Mouse (Mus musculus) neural tube, embryonic 11.5 days (tissue): Measurements from ENCODE around the gene Ttc21a. TPM values are rescaled to one million over a fixed set of nuclear protein-coding genes. Genes with fewer than 3 reads are reported as not detected.
"Not testable (repeated sequence)": the region's sequence is repeated elsewhere in the genome, so short reads cannot be mapped to it uniquely, and the experiment has no call there.

Experiments used
- ATAC-seq: fragments of 200-750 bp; cut with Nextera tagmentation; 2 replicates; pipeline ENCODE4 v1.8.0; 2017; ENCODE audit warnings: moderate number of reproducible peaks, mild to moderate bottlenecking, moderate TSS enrichment, moderate library complexity; ENCODE audit not compliant: insufficient read depth, low FRiP score, low TSS enrichment
- DNase-seq: peaks from one replicate; pipeline ENCODE4 v3.0.0-alpha.2; 2015; ENCODE audit warnings: low spot score
- H3K27ac ChIP-seq: fragments of 300-500 bp; sonication (generic); 2 replicates; pipeline ENCODE4 v1.5.1; 2014; ENCODE audit warnings: low read depth, mild to moderate bottlenecking, low read length
- H3K27me3 ChIP-seq: fragments of 300-500 bp; sonication (generic); 2 replicates; pipeline ENCODE4 v1.6.1; 2014; ENCODE audit warnings: mild to moderate bottlenecking, low read length, mixed read lengths; ENCODE audit not compliant: control insufficient read depth, insufficient read depth
- H3K36me3 ChIP-seq: fragments of 300-500 bp; sonication (generic); 2 replicates; pipeline ENCODE4 v1.6.1; 2014; ENCODE audit warnings: mild to moderate bottlenecking, low read length, moderate library complexity, mixed read lengths; ENCODE audit not compliant: control insufficient read depth, insufficient read depth
- H3K4me1 ChIP-seq: fragments of 300-500 bp; sonication (generic); 2 replicates; pipeline ENCODE4 v1.6.1; 2014; ENCODE audit warnings: low read length, mixed read lengths; ENCODE audit not compliant: control insufficient read depth, insufficient read depth
- H3K4me2 ChIP-seq: fragments of 300-500 bp; sonication (generic); 2 replicates; pipeline ENCODE4 v1.6.1; 2014; ENCODE audit warnings: low read depth, mild to moderate bottlenecking, moderate library complexity
- H3K4me3 ChIP-seq: fragments of 300-500 bp; sonication (generic); 2 replicates; pipeline ENCODE4 v1.5.1; 2014; ENCODE audit warnings: low read depth, low read length
- H3K9ac ChIP-seq: fragments of 300-500 bp; sonication (generic); 2 replicates; pipeline ENCODE4 v1.6.1; 2014; ENCODE audit warnings: mild to moderate bottlenecking, low read length
- H3K9me3 ChIP-seq: fragments of 300-500 bp; sonication (generic); 2 replicates; pipeline ENCODE4 v1.6.1; 2016; ENCODE audit warnings: low read length; ENCODE audit not compliant: control insufficient read depth
- WGBS: fragments of 180-500 bp; shearing (Covaris S2); extraction: QIAGEN DNeasy Blood & Tissue Kit; methylation state at CpG from one replicate; pipeline ENCODE4 v1.1.7; 2014; 5-methylcytosine and 5-hydroxymethylcytosine counted together
- polyA plus RNA-seq: library from polyadenylated mRNA; unstranded; fragments of >200 nt; fragmentation: Nextera tagmentation; extraction: Ambion mirVana; gene quantifications from 2 replicates; pipeline ENCODE4 v1.2.1, GENCODE M21; 2014

Ttc21a gene
- polyA plus RNA-seq, 1 experiment from 2014 or later = 0.23 TPM

- ATAC-seq (no peak), DNase-seq (no peak)
- no peak overlapping the region for H3K4me2 ChIP-seq
- no peak overlapping the region for H3K9ac ChIP-seq
- no peaks in the 10 kb centered on the region for H3K27me3 ChIP-seq
- no peaks in the 10 kb centered on the region for H3K36me3 ChIP-seq
- H3K4me1 ChIP-seq = peaks cover 2% of the 10 kb centered on the region; the same call in 1 of the 2 replicates
- no peak overlapping the region for H3K4me3 ChIP-seq
- WGBS = 78% methylated on average over 3 of the region's 3 CpGs
- no peak overlapping the region for H3K27ac ChIP-seq
- no peaks in the 10 kb centered on the region for H3K9me3 ChIP-seq
Observed at GRCm38 (mm10) chr9:120005936-120006335, 68.5 kb downstream of the Ttc21a start.

- 93% methylated on average over 1 of the region's 1 CpGs for whole genome bisulfite sequencing
- no peak overlapping the region for H3K4me3 ChIP-seq
- H3K9ac ChIP-seq = no peak overlapping the region
- DNase-seq (no peak), ATAC-seq (no peak)
- no peak overlapping the region for H3K4me2 ChIP-seq
- peaks cover 2% of the 10 kb centered on the region; the same call in 1 of the 2 replicates for H3K4me1 ChIP-seq
- no peaks in the 10 kb centered on the region for H3K9me3 ChIP-seq
- no peak overlapping the region for H3K27ac ChIP-seq
- H3K27me3 ChIP-seq = no peaks in the 10 kb centered on the region
- no peaks in the 10 kb centered on the region for H3K36me3 ChIP-seq
Observed at GRCm38 (mm10) chr9:120007833-120008232, 70.4 kb downstream of the Ttc21a start.

DNA sequence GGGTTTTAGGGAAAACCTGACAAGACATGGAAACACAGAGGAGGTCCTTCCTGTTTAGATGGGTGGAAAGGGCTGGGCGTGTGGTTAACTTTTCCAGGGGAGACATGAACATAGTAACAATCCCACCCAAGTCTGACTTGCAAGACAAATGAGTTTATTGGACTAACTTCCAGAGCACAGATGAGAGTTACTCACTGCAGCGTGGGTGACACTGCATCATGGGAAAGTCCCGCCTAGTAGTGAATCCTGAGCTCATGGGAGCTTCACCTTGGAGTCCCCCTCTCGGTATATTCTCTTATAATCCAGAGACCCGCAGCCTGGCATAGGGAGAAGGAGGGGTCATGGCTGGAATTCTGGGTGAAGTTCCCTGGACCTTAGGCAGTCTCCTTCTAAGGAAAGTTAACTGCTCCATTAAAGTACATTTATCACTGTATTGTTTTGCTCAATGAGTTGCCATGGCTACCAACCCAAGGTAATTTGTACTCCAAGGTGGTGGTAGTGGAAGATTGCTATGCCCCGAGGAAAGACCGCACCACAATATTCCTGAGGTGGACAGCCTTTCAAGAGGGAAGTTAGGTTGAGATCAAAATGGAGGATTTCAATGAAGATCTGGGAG, 71.9 kb downstream of the Ttc21a start:
- Histone ChIP-seq H3K4me1 (peaks cover 2% of the 10 kb centered on the region; the same call in 1 of the 2 replicates), H3K36me3 (no peaks in the 10 kb centered on the region), H3K4me2 (no peak overlapping the region), H3K27ac (no peak overlapping the region), H3K4me3 (no peak overlapping the region), H3K27me3 (no peaks in the 10 kb centered on the region), H3K9me3 (no peaks in the 10 kb centered on the region), H3K9ac (no peak overlapping the region)
- no peak for DNase-seq
- WGBS = 73% methylated on average over 7 of the region's 7 CpGs
- no peak for ATAC-seq

DNA sequence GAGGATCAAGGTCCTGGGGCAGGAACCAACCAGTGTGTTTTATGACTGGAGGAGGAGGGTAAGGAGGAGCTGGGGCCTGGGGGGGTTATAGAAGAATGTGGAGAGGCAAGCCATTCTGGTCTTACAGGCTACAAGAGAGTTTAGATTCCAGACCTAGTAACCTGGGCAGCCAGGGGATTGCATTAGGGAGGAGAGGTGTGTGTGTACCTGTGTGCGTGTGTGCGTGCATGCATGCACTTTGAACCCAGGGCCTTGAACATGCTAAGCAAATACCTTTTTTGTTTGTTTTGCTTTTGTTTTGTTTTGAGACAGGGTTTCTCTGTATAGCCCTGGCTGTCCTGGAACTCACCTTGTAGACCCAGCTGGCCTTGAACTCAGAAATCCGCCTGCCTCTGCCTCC, 72.5 kb downstream of the Ttc21a start:
- Histone ChIP-seq H3K9me3 (no peaks in the 10 kb centered on the region), H3K27ac (no peak overlapping the region), H3K4me2 (no peak overlapping the region), H3K9ac (no peak overlapping the region), H3K4me1 (peaks cover 2% of the 10 kb centered on the region; the same call in 1 of the 2 replicates), H3K4me3 (no peak overlapping the region), H3K27me3 (no peaks in the 10 kb centered on the region), H3K36me3 (no peaks in the 10 kb centered on the region)
- 93% methylated on average over 3 of the region's 3 CpGs for WGBS
- DNase-seq (no peak), ATAC-seq (no peak)

DNA sequence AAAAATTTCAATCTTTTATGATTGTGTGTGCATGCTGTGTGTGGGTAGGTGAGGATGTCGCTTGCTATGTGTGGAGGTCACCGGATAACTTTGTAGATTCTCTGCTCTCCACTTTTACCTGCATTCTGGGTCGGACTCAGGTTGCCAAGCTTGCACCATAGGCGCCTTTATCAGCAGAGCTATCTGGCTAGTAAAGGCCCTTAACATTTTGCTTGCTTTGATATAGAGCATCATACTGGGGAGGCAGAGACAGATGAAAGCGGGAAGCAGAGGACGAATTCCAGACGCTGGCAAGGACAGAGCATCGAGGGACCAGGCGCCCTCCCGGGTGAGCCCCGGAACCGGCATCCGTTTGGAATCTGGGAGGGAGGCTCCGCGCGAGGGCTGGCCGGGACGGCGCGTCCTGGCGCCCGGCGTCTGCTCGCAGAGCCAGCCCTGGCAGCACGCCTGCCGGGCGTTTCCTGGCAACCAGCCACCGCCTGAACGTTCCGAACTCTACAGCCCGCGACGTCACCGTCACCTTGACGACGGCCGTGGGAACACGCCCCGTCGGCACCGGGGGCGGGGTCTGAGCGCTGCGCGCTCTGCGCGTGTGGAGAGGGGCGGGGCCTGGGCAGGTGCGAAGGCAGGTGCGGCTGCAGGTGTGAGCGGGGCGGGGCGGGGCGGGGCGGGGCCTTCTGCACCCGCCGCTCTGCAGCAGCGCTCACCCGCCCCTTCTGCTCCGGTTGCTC, 73.5 kb downstream of the Ttc21a start:
- WGBS = 2% methylated on average over 53 of the region's 60 CpGs
- Histone ChIP-seq H3K9ac (peak overlapping the region; percentile 24; the same call in 1 of the 2 replicates), H3K36me3 (no peaks in the 10 kb centered on the region), H3K4me1 (peaks cover 2% of the 10 kb centered on the region; the same call in 1 of the 2 replicates), H3K4me2 (peak overlapping the region; percentile 66), H3K27ac (no peak overlapping the region), H3K27me3 (no peaks in the 10 kb centered on the region), H3K9me3 (no peaks in the 10 kb centered on the region), H3K4me3 (peak overlapping the region; percentile 38)
- ATAC-seq (peak; percentile 94), DNase-seq (peak; percentile 95)

GRCm38 (mm10) chr9:120011533-120011932, 74.1 kb downstream of the Ttc21a start:
- H3K9me3 ChIP-seq = no peaks in the 10 kb centered on the region
- H3K9ac ChIP-seq = no peak overlapping the region; the same call in 1 of the 2 replicates
- peaks cover 2% of the 10 kb centered on the region; the same call in 1 of the 2 replicates for H3K4me1 ChIP-seq
- H3K27me3 ChIP-seq = no peaks in the 10 kb centered on the region
- no peaks in the 10 kb centered on the region for H3K36me3 ChIP-seq
- peak; percentile 74 for DNase-seq
- 2% methylated on average over 10 of the region's 10 CpGs for WGBS
- no peak overlapping the region for H3K27ac ChIP-seq
- peak overlapping the region; percentile 66 for H3K4me2 ChIP-seq
- ATAC-seq = peak; percentile 36
- H3K4me3 ChIP-seq = peak overlapping the region; percentile 38

DNA sequence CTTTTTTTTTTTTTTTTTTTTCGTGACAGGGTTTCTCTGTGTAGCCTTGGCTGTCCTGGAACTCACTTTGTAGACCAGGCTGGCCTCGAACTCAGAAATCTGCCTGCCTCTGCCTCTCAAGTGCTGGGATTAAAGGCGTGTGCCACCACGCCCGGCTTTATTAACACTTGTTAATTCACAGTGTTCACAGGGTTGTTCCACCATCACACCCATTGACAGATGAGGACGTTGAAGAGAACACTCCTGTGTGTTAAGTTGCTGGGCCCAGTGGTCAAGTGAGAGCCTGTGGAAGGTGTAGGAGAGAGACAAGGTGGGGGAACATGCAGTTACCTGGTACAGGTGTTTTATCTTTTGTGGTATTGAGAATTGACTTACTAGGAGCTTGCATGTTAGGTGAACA, 74.8 kb downstream of the Ttc21a start:
- H3K4me1 ChIP-seq, H3K4me2 ChIP-seq, DNase-seq, H3K36me3 ChIP-seq, H3K27ac ChIP-seq, H3K9me3 ChIP-seq, H3K27me3 ChIP-seq, H3K4me3 ChIP-seq, ATAC-seq, H3K9ac ChIP-seq: not testable (repeated sequence)
- 85% methylated on average over 6 of the region's 6 CpGs for WGBS

DNA sequence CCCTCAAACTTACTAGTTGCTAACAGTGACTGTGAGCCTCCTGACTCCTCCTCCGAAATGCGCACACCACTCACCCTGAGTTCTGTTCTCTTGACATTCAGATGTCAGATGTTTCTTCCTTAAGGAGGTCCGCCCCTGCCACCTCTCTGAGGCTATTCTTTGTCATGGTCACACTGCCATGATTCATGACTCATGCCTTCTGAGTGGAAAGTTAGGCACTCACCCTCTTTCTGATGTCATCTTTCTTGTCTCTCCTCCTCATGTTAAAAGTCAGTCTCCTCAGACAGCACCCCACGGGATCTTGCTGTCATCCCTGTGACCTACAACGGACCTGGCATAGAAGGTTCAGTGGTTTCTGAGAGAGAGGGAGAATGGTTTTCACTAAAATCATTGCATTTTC, 75.4 kb downstream of the Ttc21a start:
- H3K4me2 ChIP-seq = no peak overlapping the region
- no peaks in the 10 kb centered on the region for H3K36me3 ChIP-seq
- no peak for DNase-seq
- H3K4me1 ChIP-seq = peaks cover 2% of the 10 kb centered on the region; the same call in 1 of the 2 replicates
- H3K9ac ChIP-seq = no peak overlapping the region
- no peak overlapping the region for H3K4me3 ChIP-seq
- no peaks in the 10 kb centered on the region for H3K9me3 ChIP-seq
- H3K27me3 ChIP-seq = no peaks in the 10 kb centered on the region
- no peak for ATAC-seq
- 86% methylated on average over 5 of the region's 5 CpGs for WGBS
- no peak overlapping the region for H3K27ac ChIP-seq
